Mouse (Mus musculus) embryo, embryonic 9.5 days (tissue): ENCODE results near the gene Edem1.

Source experiments
- DNase-seq: peaks from one replicate; pipeline ENCODE4 v3.0.0-alpha.2; 2017; ENCODE audit errors: extremely low spot score

Gene Edem1

GRCm38 (mm10) chr6:108871251-108871650 is 42.8 kb downstream of the Edem1 start:
- DNase-seq: no peak

- no peak for DNase-seq
Observed at GRCm38 (mm10) chr6:108875344-108875743, 46.9 kb downstream of the Edem1 start.

GRCm38 (mm10) chr6:108876052-108876451 is 47.6 kb downstream of the Edem1 start:
- no peak for DNase-seq

GRCm38 (mm10) chr6:108876486-108876885 is 48.0 kb downstream of the Edem1 start:
- DNase-seq: no peak

- DNase-seq: no peak
Observed at GRCm38 (mm10) chr6:108880368-108881013, 52.0 kb downstream of the Edem1 start.

- DNase-seq: no peak
Observed at GRCm38 (mm10) chr6:108881074-108881473, 52.6 kb downstream of the Edem1 start.

GRCm38 (mm10) chr6:108883826-108884225 is 55.4 kb downstream of the Edem1 start:
- DNase-seq: no peak

GRCm38 (mm10) chr6:108884603-108885002 is 56.2 kb downstream of the Edem1 start:
- DNase-seq: no peak

GRCm38 (mm10) chr6:108886346-108886745 is 57.9 kb downstream of the Edem1 start:
- DNase-seq: no peak

GRCm38 (mm10) chr6:108892589-108892988 is 64.1 kb downstream of the Edem1 start:
- no peak for DNase-seq

GRCm38 (mm10) chr6:108895129-108895528 is 66.7 kb downstream of the Edem1 start:
- no peak for DNase-seq

GRCm38 (mm10) chr6:108895976-108896375 is 67.5 kb downstream of the Edem1 start:
- no peak for DNase-seq

GRCm38 (mm10) chr6:108896525-108897087 is 68.2 kb downstream of the Edem1 start:
- DNase-seq: no peak

- no peak for DNase-seq
Observed at GRCm38 (mm10) chr6:108899231-108899630, 70.8 kb downstream of the Edem1 start.

- DNase-seq: no peak
Observed at GRCm38 (mm10) chr6:108902124-108902523, 73.7 kb downstream of the Edem1 start.

GRCm38 (mm10) chr6:108903280-108903679 is 74.8 kb downstream of the Edem1 start:
- DNase-seq: no peak

- DNase-seq: no peak
Observed at GRCm38 (mm10) chr6:108906539-108906938, 78.1 kb downstream of the Edem1 start.
